Mouse (Mus musculus) bone marrow macrophage, adult 2 months (primary cell): ENCODE data around the gene Rsph10b.

ENCODE experiments used
- CTCF ChIP-seq: IDR thresholded peaks from 2 replicates; pipeline ENCODE4 v1.5.1; 2012; ENCODE audit warnings: low read depth, mild to moderate bottlenecking, low read length, moderate library complexity
- POLR2A ChIP-seq: IDR thresholded peaks from 2 replicates; pipeline ENCODE4 v1.6.1; 2012; ENCODE audit warnings: mild to moderate bottlenecking, low read depth, low read length, borderline replicate concordance

DNA sequence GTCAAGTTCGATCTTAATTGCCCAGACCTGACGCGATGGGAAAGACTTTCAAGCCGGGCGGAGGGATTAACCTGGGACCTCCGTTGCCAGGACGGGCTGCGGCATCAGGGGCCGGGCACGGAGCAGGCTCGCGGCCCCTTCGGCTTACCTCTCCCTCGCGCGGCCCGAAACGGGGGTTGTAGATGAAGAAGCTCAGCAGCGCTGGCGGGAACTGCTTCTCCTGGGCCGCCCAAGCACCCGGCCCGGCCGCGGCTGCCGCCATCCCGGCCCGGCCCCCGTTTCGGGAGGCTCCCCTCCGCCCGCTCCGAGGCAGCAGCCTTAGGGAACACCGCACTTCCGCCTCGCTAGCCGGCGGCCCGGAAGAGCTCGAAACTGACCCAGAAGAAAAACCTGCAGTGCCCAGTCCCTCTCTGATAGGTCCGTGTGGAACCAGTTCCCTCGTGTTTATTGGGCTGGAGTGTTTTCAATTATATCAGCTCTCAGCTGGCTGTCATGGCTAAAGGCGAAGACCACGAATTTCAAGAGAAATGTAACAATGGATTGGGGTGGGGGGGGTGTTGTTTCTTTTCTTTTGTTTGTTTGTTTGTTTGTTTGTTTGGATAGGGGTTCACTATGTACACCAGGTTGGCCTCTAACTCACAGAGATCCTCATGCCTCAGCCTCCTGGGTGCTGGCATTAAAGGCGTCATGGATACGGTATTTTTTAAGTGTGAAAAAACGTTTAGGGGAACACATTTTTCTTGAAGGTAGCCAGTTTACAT, 81.9 kb downstream of the Rsph10b start, which contains the start of gene Ccz1:
- TF ChIP-seq POLR2A (no peak), CTCF (no peak)
